14 mouse cellular contexts compared by ENCODE assay signal in the genomic region with DNA sequence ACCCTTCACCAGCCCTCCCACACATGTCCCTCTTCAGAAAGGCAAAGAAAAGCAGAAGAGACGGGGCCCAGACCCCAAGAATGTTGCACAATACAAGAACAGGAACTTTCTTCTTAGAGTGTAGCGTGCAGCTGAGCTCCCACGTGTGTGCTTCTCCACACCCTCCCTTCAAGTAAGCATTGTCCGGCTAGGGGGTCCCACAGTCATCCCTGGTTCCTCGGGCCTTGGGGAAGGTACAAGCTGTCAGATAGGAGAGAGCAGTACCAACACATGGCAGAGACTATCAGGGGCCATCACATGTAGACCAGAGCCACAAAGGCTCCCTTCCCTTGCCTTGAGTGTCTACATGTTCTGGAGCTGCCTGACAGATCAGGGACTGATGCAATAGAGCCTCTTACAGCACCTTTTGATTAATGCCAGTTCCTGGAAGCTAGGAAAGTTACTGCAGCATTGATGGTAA. TPM values are rescaled to one million over a fixed set of nuclear protein-coding genes. Genes with fewer than 3 reads are reported as not detected.
DNase-seq lines count a peak whose midpoint lies in the region; ATAC-seq lines count a peak whose summit lies in the region.
"Had no signal": no experiment of that assay in that cellular context is flagged by ENCODE, and none has a peak within 500 bp of the region (broad histone marks: within the 10 kb centered on the region; RNA-seq: fewer than 3 reads in every experiment).

No protein-coding gene starts in this region.

- H3K4me2 ChIP-seq in limb, embryonic 15.5 days = no peak overlapping the region
- H3K4me2 ChIP-seq: heart, embryonic 12.5 days had no signal

- no peak overlapping the region for H3K9ac ChIP-seq in limb, embryonic 15.5 days
- H3K9ac ChIP-seq: heart, embryonic 12.5 days had no signal

- no peak overlapping the region for H3K4me3 ChIP-seq in limb, embryonic 15.5 days
- H3K4me3 ChIP-seq in limb, embryonic 10.5 days = no peak overlapping the region
- no peak overlapping the region for H3K4me3 ChIP-seq in macrophage (ENCODE audit: inconsistent target)
- H3K4me3 ChIP-seq: heart, embryonic 12.5 days had no signal

- 59% methylated on average over 5 of the region's 5 CpGs for WGBS in limb, embryonic 15.5 days
- WGBS in limb, embryonic 10.5 days = 85% methylated on average over 5 of the region's 5 CpGs
- WGBS in macrophage (ENCODE audit: missing documents) = 1% methylated on average over 5 of the region's 5 CpGs

- H3K4me1 ChIP-seq in limb, embryonic 15.5 days = peaks cover 61% of the 10 kb centered on the region
- peaks cover 32% of the 10 kb centered on the region for H3K4me1 ChIP-seq in limb, embryonic 10.5 days

- no peak for DNase-seq in limb, embryonic 10.5 days (ENCODE audit: low spot score)
- DNase-seq in 416B (ENCODE audit: low read depth) (peak; percentile 85), NIH3T3 (ENCODE audit: low read depth) (peak; percentile 54)
- DNase-seq in kidney, adult 18-20 months = no peak
- no peak for DNase-seq in thymus, postnatal 10 days (ENCODE audit: low spot score in 2 of 2)
- DNase-seq in urinary bladder, adult 2 months (ENCODE audit: low spot score) = no peak
- DNase-seq: adrenal gland, postnatal 36 days; cerebellum, adult 11-12 months; kidney, adult 8-10 months; right cerebral cortex, adult 18-20 months had no signal

- no peaks in the 10 kb centered on the region for H3K36me3 ChIP-seq in limb, embryonic 15.5 days
- H3K36me3 ChIP-seq in limb, embryonic 10.5 days = no peaks in the 10 kb centered on the region
- no peaks in the 10 kb centered on the region for H3K36me3 ChIP-seq in macrophage (ENCODE audit: inconsistent target)
- H3K36me3 ChIP-seq: heart, embryonic 12.5 days had no signal

- ATAC-seq in limb, embryonic 15.5 days (ENCODE audit: insufficient number of reproducible peaks, low FRiP score, low TSS enrichment, low read depth) = no peak
- ATAC-seq: midbrain, embryonic 16.5 days had no signal

- no peaks in the 10 kb centered on the region for H3K79me2 ChIP-seq in macrophage (ENCODE audit: inconsistent target)

- H3K27me3 ChIP-seq in limb, embryonic 15.5 days = no peaks in the 10 kb centered on the region
- no peaks in the 10 kb centered on the region for H3K27me3 ChIP-seq in limb, embryonic 10.5 days (ENCODE audit: low read depth, poor library complexity, severe bottlenecking)
- H3K27me3 ChIP-seq: heart, embryonic 12.5 days had no signal

- H3K27ac ChIP-seq in limb, embryonic 15.5 days = peak overlapping the region; percentile 5; the same call in 1 of the 2 replicates
- H3K27ac ChIP-seq in limb, embryonic 10.5 days = no peak overlapping the region
- H3K27ac ChIP-seq in macrophage = peak overlapping the region; percentile 15

- no peaks in the 10 kb centered on the region for H3K9me3 ChIP-seq in limb, embryonic 15.5 days
- H3K9me3 ChIP-seq in limb, embryonic 10.5 days (replicated peaks) = no peaks in the 10 kb centered on the region
- H3K9me3 ChIP-seq: heart, embryonic 12.5 days had no signal

RNA-seq across cellular contexts. Expression of a gene that starts 27.3 kb away (rescaled TPM):
- polyA plus RNA-seq in limb, embryonic 15.5 days (2015; fragmentation: Nextera tagmentation; extraction: Ambion mirVana) = 4.0 and 5.2 TPM in 2 replicates
- polyA plus RNA-seq in limb, embryonic 10.5 days (2016; fragmentation: Nextera tagmentation; extraction: Ambion mirVana) = 1.0 and 1.3 TPM in 2 replicates
- 10 to 100 TPM in 11 of 26 experiments, 1 to 10 TPM in 15; 3.1 to 26.2 (median 9.0) TPM for total RNA-seq in macrophage (2018; cell fraction: chromatin; rRNA removed)
- total RNA-seq in macrophage (2018; cell fraction: cytosol; rRNA removed) = 1 to 10 TPM in 25 of 26 experiments, under 1 TPM in 1; 0.99 to 5.1 (median 2.6) TPM
- 10 to 100 TPM in 4 of 26 experiments, 1 to 10 TPM in 22; 1.8 to 12.7 (median 5.6) TPM for total RNA-seq in macrophage (2018; cell fraction: nucleus; rRNA removed)
- polyA plus RNA-seq in macrophage (2018) = 1.6 to 3.1 TPM (median 2.6 TPM) in 3 replicates
- 12.2 and 16.4 TPM in 2 replicates for polyA plus RNA-seq in urinary bladder, adult 2 months (2012; rRNA removed)

Comparison
In these comparisons a context has a peak if more than half of its experiments do, and no peak if none do; other contexts are left out.
1. DNase-seq: peak in 416B (single experiment) and NIH3T3 (single experiment); none in limb, embryonic 10.5 days (single experiment), kidney, adult 18-20 months (single experiment), thymus, postnatal 10 days (0 of 2) and urinary bladder, adult 2 months (single experiment).